Mouse (Mus musculus) gastrocnemius, postnatal 14 days (tissue): ENCODE data around the gene Ampd2. TPM values are rescaled to one million over a fixed set of nuclear protein-coding genes. Genes with fewer than 3 reads are reported as not detected.
A peak's percentile ranks its signal among the peaks of the same experiment; 100 is the strongest.

ENCODE experiments used
- DNase-seq: peaks from one replicate; pipeline ENCODE4 v3.0.0; 2021; ENCODE audit warnings: mixed read lengths
- intact Hi-C: fragments of 180-260 bp; cut with DNase I; formaldehyde crosslinking; loops from one replicate; pipeline ENCODE4 v1.15.1; 2025; ENCODE audit warnings: low total_unique reads
- total RNA-seq, 2 experiments: library from RNA; stranded (reverse); gene quantifications; 2 replicates each; pipeline ENCODE4 v1.2.3; 2021

Ampd2 gene
- total RNA-seq, 2 experiments from 2014 or later, result 4.8 to 7.2 TPM

GRCm38 (mm10) chr3:108076836-108077235, 9.6 kb downstream of the Ampd2 start:
- intact Hi-C loops, result no loop called here
- no peak for DNase-seq

- no peak for DNase-seq
- intact Hi-C loops, result no loop called here
Observed at GRCm38 (mm10) chr3:108072983-108073569, 13.4 kb downstream of the Ampd2 start.

GRCm38 (mm10) chr3:108070295-108071293, 15.9 kb downstream of the Ampd2 start:
- intact Hi-C loops, result loop anchor here (1.0 kb wide), 1 partner anchor 77 kb away; no protein-coding TSS in a partner anchor
- DNase-seq, result peak; percentile 69

- intact Hi-C loops, result no loop called here
- DNase-seq, result peak; percentile 38
Observed at GRCm38 (mm10) chr3:108069231-108069870, 17.1 kb downstream of the Ampd2 start.

DNA sequence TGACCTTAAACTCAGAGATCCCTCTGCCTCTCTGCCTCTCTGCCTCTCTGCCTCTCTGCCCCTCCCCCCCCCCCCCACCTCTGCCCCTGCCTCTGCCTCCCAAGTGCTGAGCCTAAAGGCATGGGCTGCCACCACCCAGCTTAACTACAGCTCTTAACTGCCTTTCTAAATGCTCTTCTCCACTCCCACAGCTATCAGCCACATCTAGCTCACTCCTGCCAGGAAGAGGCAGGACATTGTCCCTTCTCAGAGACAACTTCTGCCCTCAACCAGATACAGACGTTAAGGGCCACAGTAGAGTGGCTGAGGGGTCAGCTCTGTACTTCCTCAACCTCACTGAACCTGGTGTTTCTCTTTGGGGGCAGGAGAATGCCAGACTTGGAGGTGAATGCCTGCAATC, 17.6 kb downstream of the Ampd2 start:
- DNase-seq, result no peak
- intact Hi-C loops, result no loop called here

GRCm38 (mm10) chr3:108067370-108067934, 19.0 kb downstream of the Ampd2 start:
- intact Hi-C loops, result no loop called here
- DNase-seq, result no peak

GRCm38 (mm10) chr3:108065551-108065950, 20.9 kb downstream of the Ampd2 start:
- no peak for DNase-seq
- intact Hi-C loops, result no loop called here

GRCm38 (mm10) chr3:108064672-108065071, 21.8 kb downstream of the Ampd2 start:
- intact Hi-C loops, result loop anchor here (5.0 kb wide), 2 partner anchors 122 to 197 kb away; partner anchors contain the start of gene Gstm6
- DNase-seq, result no peak

- no peak for DNase-seq
- intact Hi-C loops, result loop anchor here (5.0 kb wide), 2 partner anchors 120 to 195 kb away; partner anchors contain the start of gene Gstm6
Observed at GRCm38 (mm10) chr3:108062648-108063047, 23.8 kb downstream of the Ampd2 start.

GRCm38 (mm10) chr3:108061420-108061819, 25.0 kb downstream of the Ampd2 start:
- no peak for DNase-seq

DNA sequence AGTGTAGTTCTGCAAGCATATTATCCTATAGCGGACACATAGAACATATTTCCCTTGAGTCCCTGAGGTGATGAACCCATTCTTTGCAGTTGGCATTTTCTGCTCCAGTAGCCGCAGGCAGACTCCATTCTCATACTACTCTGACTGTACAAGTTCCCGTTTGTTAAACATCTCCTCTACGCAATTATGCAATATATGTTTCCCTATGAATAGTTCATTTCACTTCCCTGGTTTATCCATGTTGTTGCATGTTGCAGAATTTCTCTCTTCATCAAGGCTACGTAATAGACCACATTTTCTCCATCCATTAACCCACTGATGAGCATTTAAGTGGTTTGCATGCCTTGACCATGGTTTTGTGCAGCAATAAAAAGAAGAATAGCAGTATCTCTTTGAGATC, 36.0 kb downstream of the Ampd2 start:
- intact Hi-C loops, result loop anchor here (10.0 kb wide), 1 partner anchor 346 kb away; no protein-coding TSS in a partner anchor
- no peak for DNase-seq

More at GRCm38 (mm10) chr3:108061420-108061819, 25.0 kb downstream of the Ampd2 start:
- intact Hi-C loops, result loop anchor here (5.0 kb wide), 2 partner anchors 119 to 194 kb away; partner anchors contain the start of gene Gstm6

- intact Hi-C loops, result no loop called here
Observed at GRCm38 (mm10) chr3:108048306-108048705, 38.1 kb downstream of the Ampd2 start.

GRCm38 (mm10) chr3:108046944-108047655, 39.4 kb downstream of the Ampd2 start:
- intact Hi-C loops, result no loop called here
- no peak for DNase-seq

More at GRCm38 (mm10) chr3:108048306-108048705, 38.1 kb downstream of the Ampd2 start:
- DNase-seq, result no peak

DNA sequence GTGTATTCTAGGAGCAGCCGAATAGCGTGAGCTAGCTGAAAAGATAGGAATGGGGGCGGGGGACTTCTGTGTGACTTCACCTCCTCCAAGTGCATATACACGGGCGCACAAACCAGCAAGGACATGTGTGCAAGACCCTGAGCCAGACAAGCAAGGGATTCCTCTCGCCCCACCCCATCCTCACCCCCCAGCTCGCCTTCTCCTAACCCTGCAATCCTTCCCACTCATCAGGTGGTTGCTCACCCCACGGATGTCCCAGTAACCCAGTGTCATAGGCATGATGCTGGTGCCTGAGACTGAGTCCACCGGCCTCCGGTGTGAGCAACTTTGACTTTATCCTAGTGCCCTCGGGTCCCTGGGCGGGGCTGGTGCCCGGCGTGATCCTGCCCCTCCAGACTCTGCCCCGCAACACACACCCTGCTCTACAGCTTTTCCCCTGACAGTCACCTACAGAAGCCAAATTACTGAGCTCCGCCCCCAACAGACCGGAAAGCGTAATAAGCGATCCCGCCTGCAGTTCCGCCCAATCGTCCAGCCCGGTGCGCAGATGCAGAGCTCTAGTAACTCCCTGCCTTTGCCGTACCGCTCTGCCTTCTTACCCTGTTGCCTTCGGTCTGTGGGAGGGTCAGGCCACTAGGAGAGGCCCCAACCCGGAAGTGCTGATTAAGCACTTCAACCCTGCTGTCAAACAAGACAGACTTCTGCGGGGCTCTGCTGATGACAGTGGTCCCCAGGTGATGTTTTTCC, 41.9 kb downstream of the Ampd2 start, which contains the start of gene Gstm4:
TSS of gene Gstm4 (minus strand) at position 501 of the 747 bp plus-strand sequence.
- intact Hi-C loops, result no loop called here
- DNase-seq, result peak; percentile 89

GRCm38 (mm10) chr3:108033156-108033555, 53.3 kb downstream of the Ampd2 start:
- no peak for DNase-seq
- intact Hi-C loops, result no loop called here

DNA sequence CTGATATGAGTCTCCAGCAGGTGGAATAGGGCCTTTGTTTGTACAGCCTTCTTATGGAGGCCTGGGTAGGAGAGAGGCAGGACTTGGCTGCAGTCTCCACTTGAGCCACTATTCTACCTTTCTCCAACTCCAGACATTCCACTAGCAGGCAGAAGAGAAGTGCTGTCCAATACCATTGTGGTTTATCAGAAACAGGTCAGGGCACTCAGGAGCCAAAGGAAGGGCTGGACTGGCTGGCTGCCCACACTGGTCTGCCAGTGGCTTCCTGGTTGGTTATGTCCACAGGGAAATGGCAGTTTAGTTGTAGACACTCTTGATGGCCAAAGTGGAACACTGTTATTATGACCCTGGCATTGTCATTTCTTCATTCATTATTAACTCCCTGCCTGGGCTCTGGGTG, 54.3 kb downstream of the Ampd2 start:
- no peak for DNase-seq
- intact Hi-C loops, result no loop called here

GRCm38 (mm10) chr3:108028641-108029365, 57.6 kb downstream of the Ampd2 start:
- no peak for DNase-seq
- intact Hi-C loops, result no loop called here
